Mouse (Mus musculus) stomach, embryonic 14.5 days (tissue): Measurements from ENCODE around the gene Kcnh7. TPM values are rescaled to one million over a fixed set of nuclear protein-coding genes. Genes with fewer than 3 reads are reported as not detected.

Source experiments
- ATAC-seq: fragments of 200-750 bp; cut with Nextera tagmentation; 2 replicates; pipeline ENCODE4 v1.8.0; 2017; ENCODE audit warnings: low read depth, moderate TSS enrichment; ENCODE audit not compliant: insufficient number of reproducible peaks, insufficient read depth, low FRiP score
- H3K27ac ChIP-seq: fragments of 300-500 bp; sonication (generic); 2 replicates; pipeline ENCODE4 v1.5.1; 2014; ENCODE audit warnings: mild to moderate bottlenecking, low read length, moderate library complexity, mixed read lengths
- H3K27me3 ChIP-seq: fragments of 300-500 bp; sonication (generic); 2 replicates; pipeline ENCODE4 v1.6.1; 2014; ENCODE audit warnings: low read length, control low read depth, mixed read lengths; ENCODE audit not compliant: control insufficient read depth, insufficient read depth
- H3K36me3 ChIP-seq: fragments of 300-500 bp; sonication (generic); 2 replicates; pipeline ENCODE4 v1.6.1; 2014; ENCODE audit warnings: mild to moderate bottlenecking, control low read depth, low read length, moderate library complexity, mixed read lengths; ENCODE audit not compliant: control insufficient read depth, insufficient read depth
- H3K4me1 ChIP-seq: fragments of 300-500 bp; sonication (generic); 2 replicates; pipeline ENCODE4 v1.6.1; 2014; ENCODE audit warnings: low read length, control low read depth, mixed read lengths; ENCODE audit not compliant: control insufficient read depth, insufficient read depth
- H3K4me2 ChIP-seq: fragments of 300-500 bp; sonication (generic); replicated peaks from 2 replicates; pipeline ENCODE4 v1.6.1; 2014; ENCODE audit warnings: low read depth, low read length, control low read depth
- H3K4me3 ChIP-seq: fragments of 300-500 bp; sonication (generic); 2 replicates; pipeline ENCODE4 v1.5.1; 2014; ENCODE audit warnings: low read depth, low read length, control low read depth
- H3K9ac ChIP-seq: fragments of 300-500 bp; sonication (generic); replicated peaks from 2 replicates; pipeline ENCODE4 v1.6.1; 2014; ENCODE audit warnings: low read depth, mild to moderate bottlenecking, control low read depth, low read length, moderate library complexity, mixed read lengths
- H3K9me3 ChIP-seq: fragments of 300-500 bp; sonication (generic); 2 replicates; pipeline ENCODE4 v1.6.1; 2016; ENCODE audit warnings: low read depth, low read length, control low read depth; ENCODE audit not compliant: control insufficient read depth
- WGBS: fragments of 180-500 bp; shearing (Covaris S2); extraction: QIAGEN DNeasy Blood & Tissue Kit; methylation state at CpG from one replicate; pipeline ENCODE4 v1.1.7; 2014; 5-methylcytosine and 5-hydroxymethylcytosine counted together
- polyA plus RNA-seq: library from polyadenylated mRNA; unstranded; fragments of >200 nt; fragmentation: Nextera tagmentation; extraction: Ambion mirVana; gene quantifications from 2 replicates; pipeline ENCODE4 v1.2.1, GENCODE M21; 2014

Gene Kcnh7
- polyA plus RNA-seq, 1 experiment from 2014 or later: 1.4 TPM

DNA sequence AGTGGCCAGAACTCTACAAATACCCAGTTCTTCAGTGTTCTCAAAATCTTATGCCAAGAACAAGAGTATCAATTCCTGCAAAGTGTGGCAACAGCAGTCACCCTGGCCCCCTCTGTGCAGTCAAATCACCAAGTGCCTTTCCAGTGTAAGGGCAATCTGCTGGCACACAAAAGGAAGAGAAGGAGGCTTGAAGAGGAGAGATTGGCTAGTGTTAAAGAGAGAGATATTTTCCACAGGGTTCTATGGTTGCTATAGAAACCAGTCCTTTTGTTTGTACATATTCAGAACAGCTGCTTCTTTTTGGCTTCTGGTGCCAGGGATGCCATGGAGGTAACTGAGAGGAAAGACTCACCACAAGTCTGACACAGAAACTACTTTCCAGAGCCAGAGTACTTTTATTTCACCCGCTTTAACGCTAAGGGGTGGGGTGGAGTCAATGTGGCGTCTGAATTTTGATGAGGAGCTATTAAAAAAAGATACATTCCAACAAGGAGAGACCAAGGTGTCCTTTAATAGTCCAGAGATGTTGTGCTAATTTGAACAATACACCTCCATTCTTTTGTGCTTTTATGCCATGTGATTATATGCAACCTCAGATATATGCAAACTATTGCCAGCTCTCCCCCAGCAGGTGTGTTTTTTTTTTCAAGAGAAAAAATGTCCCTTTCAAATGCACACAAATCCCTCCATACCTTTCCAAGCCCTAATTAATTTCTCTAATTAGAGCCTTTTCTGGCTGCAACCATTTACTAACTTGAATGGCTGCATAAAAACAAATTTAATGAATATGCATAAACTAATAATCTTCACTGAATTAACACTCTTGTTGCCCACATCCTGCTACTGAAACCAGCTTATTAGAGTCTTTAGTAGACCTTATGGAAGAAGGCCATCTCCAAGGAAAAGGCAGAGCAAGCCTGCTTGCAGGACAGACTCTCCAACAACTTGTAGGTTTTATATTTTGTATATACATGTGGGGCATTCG lies 66.6 kb downstream of the Kcnh7 start:
- no peak for ATAC-seq
- no peaks in the 10 kb centered on the region for H3K4me1 ChIP-seq
- H3K36me3 ChIP-seq: no peaks in the 10 kb centered on the region
- no peaks in the 10 kb centered on the region for H3K27me3 ChIP-seq
- H3K4me2 ChIP-seq: no peak overlapping the region
- no peaks in the 10 kb centered on the region for H3K9me3 ChIP-seq
- no peak overlapping the region for H3K9ac ChIP-seq
- H3K4me3 ChIP-seq: no peak overlapping the region
- H3K27ac ChIP-seq: no peak overlapping the region
- WGBS: 74% methylated on average over 4 of the region's 4 CpGs

DNA sequence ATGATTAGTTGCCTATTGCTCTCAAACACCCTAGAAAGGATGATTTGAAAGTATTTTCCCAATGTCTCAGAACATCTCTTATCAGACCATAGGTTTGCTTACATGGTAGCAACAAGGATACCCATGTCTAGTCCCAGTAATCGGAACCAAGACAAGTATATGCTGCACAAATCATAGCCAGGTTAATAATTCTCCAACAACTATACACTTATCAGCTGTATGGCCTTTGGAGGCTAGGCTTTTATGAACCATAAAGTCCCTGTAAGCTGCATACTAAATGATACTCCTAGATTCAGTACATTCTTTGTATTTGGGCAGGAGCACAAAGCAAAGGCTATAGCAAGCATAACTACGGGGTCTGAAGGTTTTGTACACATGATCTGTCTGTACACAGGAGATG lies 78.1 kb downstream of the Kcnh7 start:
- Histone ChIP-seq H3K4me3 (no peak overlapping the region), H3K4me1 (no peaks in the 10 kb centered on the region), H3K36me3 (no peaks in the 10 kb centered on the region), H3K9me3 (no peaks in the 10 kb centered on the region), H3K9ac (no peak overlapping the region), H3K4me2 (no peak overlapping the region), H3K27ac (no peak overlapping the region), H3K27me3 (no peaks in the 10 kb centered on the region)
- no peak for ATAC-seq
- WGBS: 86% methylated on average over 2 of the region's 2 CpGs

DNA sequence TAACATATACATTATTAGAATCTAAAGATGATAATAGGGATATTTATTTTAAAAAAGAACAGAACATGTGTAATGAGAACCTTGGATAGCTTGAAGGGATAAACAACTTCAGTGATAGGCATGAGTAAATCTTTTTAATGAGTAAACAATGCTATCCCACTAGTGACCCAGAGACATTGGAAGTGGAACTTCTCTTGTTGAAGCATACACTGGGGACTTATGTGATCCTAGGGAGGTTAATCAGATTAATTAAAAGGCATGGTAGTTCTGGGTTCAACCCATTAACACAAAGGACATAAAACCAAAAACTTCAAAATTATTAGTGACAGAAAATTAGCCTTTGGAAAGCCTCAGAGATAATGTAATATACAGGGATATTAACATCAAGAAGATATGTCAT lies 84.4 kb downstream of the Kcnh7 start:
- Histone ChIP-seq H3K4me2 (no peak overlapping the region), H3K27ac (no peak overlapping the region), H3K9ac (no peak overlapping the region), H3K27me3 (no peaks in the 10 kb centered on the region), H3K4me3 (no peak overlapping the region), H3K36me3 (no peaks in the 10 kb centered on the region), H3K4me1 (no peaks in the 10 kb centered on the region), H3K9me3 (no peaks in the 10 kb centered on the region)
- no peak for ATAC-seq

DNA sequence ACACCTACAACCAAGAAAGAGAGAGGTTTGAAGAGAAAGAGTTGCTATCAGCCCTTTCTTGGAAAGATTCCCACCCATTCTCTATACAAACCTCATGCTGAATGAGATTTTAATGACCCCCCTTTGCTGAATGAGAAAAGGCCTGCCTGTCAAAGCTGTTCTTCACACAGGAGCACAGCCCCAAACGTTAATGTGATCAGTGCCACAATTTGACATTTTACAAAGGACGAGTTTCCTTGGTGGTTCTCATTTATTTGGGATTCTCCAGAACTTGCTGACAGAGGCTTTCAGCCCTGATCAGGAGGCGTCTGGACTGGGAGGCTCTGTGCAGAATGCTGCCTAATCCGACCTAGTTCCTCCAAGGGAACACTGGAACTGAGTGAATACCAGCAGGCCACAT lies 92.3 kb downstream of the Kcnh7 start:
- no peaks in the 10 kb centered on the region for H3K27me3 ChIP-seq
- WGBS: 57% methylated on average over 4 of the region's 4 CpGs
- ATAC-seq: no peak

DNA sequence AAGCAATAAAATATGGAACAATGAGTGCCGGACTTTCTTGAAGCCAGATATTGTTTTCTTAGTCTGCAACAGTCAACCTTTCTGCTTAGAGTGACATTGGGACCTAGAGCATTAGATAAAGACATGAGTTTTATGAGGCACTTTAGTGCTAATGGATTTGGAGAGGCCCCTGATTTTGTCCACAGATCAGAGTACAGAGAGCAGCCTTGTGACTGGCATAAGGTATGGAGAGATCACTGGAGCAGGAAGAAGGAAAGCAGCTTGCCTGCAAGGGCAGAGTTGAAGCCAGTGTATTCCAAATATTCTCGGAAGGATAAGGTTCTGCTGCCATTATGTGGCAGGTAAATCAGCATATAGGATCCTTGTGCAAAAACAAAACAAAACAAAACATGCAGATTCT lies 93.6 kb downstream of the Kcnh7 start:
- Histone ChIP-seq H3K4me2 (no peak overlapping the region), H3K9ac (no peak overlapping the region), H3K27ac (no peak overlapping the region), H3K27me3 (no peaks in the 10 kb centered on the region), H3K4me3 (no peak overlapping the region), H3K36me3 (no peaks in the 10 kb centered on the region), H3K4me1 (no peaks in the 10 kb centered on the region), H3K9me3 (no peaks in the 10 kb centered on the region)
- ATAC-seq: no peak
- WGBS: 80% methylated on average over 2 of the region's 2 CpGs

More for the DNA sequence above, 92.3 kb downstream of the Kcnh7 start:
- no peaks in the 10 kb centered on the region for H3K4me1 ChIP-seq
- no peak overlapping the region for H3K27ac ChIP-seq
- no peak overlapping the region for H3K4me3 ChIP-seq
- no peaks in the 10 kb centered on the region for H3K9me3 ChIP-seq
- no peak overlapping the region for H3K4me2 ChIP-seq
- H3K36me3 ChIP-seq: no peaks in the 10 kb centered on the region
- no peak overlapping the region for H3K9ac ChIP-seq

DNA sequence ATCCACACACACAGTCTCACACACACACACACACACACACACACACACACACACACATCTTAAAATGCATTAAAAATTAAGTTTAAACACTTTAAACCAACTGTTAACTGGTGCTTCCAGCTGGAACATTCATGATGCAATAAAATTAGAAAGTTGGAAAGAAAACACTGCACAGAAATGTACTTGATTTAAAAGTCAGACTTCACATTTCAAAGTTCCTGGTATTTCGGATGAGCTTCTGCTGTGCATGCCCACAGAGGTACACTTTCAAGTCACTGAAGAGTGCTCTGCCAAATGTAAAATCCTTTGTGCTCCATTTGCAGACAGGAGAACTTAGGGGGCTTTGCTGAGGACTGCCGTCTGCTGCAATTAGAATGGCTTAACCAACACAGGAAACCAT lies 125.7 kb downstream of the Kcnh7 start:
- Histone ChIP-seq H3K9me3 (no peaks in the 10 kb centered on the region), H3K4me1 (no peaks in the 10 kb centered on the region), H3K36me3 (no peaks in the 10 kb centered on the region), H3K4me2 (no peak overlapping the region), H3K4me3 (no peak overlapping the region), H3K9ac (no peak overlapping the region), H3K27ac (no peak overlapping the region), H3K27me3 (no peaks in the 10 kb centered on the region)
- WGBS: 85% methylated on average over 2 of the region's 2 CpGs
- no peak for ATAC-seq

DNA sequence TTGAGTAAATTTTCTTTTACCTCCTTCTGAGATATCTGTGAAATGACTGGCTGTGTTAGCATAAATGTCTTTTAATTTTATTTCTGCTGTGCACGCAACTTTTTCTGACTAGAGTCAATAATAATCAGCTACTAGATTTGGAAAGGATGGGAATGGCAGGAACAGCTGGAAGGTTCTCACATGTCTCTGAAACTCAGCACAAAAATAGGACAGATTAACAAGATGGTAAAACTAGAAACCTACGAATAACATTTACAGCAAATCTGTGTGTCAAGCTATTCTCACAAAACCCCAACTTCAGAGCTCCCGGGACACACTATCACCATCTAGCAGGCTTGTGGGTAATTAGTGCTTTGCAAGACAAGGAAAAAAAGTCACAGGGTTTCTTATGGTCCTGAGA lies 134.2 kb downstream of the Kcnh7 start:
- Histone ChIP-seq H3K9ac (no peak overlapping the region), H3K27me3 (no peaks in the 10 kb centered on the region), H3K4me1 (no peaks in the 10 kb centered on the region), H3K9me3 (no peaks in the 10 kb centered on the region), H3K4me2 (no peak overlapping the region), H3K4me3 (no peak overlapping the region), H3K27ac (no peak overlapping the region), H3K36me3 (no peaks in the 10 kb centered on the region)
- WGBS: 86% methylated on average over 3 of the region's 3 CpGs
- ATAC-seq: no peak

DNA sequence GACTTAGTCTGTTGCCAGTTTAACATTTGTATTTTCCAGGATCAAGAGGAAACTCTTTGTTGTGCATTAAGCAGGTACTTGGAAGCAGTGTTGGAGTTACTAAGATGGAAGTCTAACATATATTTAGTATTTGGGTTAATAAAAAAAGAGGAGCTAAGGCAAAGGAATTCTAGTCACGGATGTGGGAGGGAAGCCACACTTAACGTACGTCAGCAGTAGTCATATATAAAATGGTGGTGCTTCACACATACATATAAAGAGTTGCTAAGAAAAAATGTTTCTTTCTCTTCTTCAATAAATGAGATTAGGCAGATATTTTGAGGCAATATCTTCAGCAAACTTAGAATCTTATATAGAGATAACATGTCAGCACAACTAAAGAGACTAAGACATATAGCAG lies 144.4 kb downstream of the Kcnh7 start:
- Histone ChIP-seq H3K4me3 (no peak overlapping the region), H3K36me3 (no peaks in the 10 kb centered on the region), H3K9me3 (no peaks in the 10 kb centered on the region), H3K4me2 (no peak overlapping the region), H3K9ac (no peak overlapping the region), H3K27ac (no peak overlapping the region), H3K27me3 (no peaks in the 10 kb centered on the region), H3K4me1 (no peaks in the 10 kb centered on the region)
- WGBS: 92% methylated on average over 3 of the region's 3 CpGs
- no peak for ATAC-seq

DNA sequence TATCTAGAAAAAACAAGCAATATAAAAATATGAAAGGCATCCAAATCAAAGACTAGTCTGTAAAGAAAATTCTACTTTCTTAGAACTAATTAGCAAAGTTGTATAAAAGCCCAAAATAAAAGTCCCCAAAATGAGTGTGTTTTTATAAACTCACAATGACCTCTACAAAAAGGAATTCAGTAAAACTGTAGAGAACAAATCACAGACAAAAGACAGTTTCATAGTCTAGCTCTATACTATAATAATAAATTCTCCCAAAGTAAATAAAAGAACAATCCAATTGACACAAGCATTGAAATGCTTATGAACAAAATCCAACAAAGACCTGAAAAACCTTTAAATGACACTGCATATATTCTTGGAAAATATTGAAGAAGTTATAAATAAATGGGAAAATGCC lies 169.2 kb downstream of the Kcnh7 start:
- H3K4me2 ChIP-seq: no peak overlapping the region
- no peak for ATAC-seq
- H3K4me1 ChIP-seq: no peaks in the 10 kb centered on the region
- H3K36me3 ChIP-seq: no peaks in the 10 kb centered on the region
- no peaks in the 10 kb centered on the region for H3K27me3 ChIP-seq
- H3K4me3 ChIP-seq: no peak overlapping the region
- no peaks in the 10 kb centered on the region for H3K9me3 ChIP-seq
- H3K9ac ChIP-seq: no peak overlapping the region
- H3K27ac ChIP-seq: no peak overlapping the region
